Mouse (Mus musculus): ENCODE measurements around the gene Alox15.
"Not testable (repeated sequence)": the region's sequence is repeated elsewhere in the genome, so short reads cannot be mapped to it uniquely, and the experiment has no call there.

Alox15 gene

DNA sequence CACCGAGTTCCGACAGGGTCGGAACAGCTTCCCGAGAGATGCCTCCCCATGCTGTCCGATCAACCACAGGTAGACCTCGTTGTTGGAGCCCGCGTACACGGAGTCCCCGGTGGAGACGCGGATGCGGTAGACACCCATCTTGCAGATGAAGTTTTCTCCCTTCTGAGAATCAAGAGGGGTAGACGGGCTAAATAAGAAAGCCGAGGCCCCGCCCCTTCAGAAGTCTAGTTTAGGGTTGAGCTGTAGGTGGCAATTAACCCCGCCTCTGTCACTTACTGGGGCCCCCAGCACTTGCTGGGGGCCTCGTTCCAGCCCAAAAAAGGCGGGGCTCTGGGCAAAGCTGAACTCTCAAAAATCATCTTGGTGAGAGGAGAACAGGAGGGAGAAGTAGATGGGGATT lies at the start of gene Alox15:
Gene Alox15 (minus strand): TSS at position 164 of the 400 bp plus-strand sequence.
- DNase-seq (ENCODE audit: low read depth, low spot score), result peak; percentile 47

DNA sequence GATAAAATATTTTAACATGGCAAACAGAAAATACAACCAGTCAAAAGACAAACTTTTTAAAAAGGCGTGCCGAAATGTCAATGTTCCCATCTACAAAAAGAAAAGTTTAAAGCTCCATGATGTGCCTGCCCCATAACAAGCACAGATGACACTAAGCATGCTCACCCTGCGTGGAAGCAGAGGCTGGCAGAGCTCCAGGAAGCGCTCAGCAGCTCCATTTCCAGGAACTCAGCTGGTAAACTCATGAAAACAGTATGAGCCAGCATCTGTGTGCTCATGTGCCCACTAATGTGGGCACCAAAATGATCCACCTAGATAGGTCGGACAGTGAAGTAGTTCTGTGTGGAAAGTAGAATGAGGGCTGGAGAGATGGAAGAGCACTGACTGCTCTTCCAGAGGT lies 37.6 kb upstream of the Alox15 start:
- no peak for DNase-seq (ENCODE audit: low read depth, low spot score)

DNA sequence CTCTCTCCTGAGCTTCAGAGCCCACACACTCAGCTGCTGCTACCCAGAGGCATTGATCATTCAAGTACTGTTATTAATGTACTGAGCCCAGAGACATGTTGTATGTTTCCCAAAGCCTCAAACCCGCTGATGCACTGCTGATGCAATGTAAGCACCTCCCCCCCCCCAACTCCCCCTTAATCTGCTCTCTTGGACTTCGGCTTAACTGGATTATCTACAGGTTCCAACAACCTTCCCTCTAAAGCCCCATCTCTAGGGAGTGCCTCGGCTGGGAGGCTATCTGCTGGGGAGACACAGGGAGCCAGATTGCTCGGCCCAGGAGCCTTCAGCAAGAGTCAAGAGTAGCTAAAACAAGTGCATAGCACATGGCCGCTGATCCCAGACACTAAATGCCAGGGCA lies 35.6 kb upstream of the Alox15 start:
- no peak for DNase-seq (ENCODE audit: low read depth, low spot score)

DNA sequence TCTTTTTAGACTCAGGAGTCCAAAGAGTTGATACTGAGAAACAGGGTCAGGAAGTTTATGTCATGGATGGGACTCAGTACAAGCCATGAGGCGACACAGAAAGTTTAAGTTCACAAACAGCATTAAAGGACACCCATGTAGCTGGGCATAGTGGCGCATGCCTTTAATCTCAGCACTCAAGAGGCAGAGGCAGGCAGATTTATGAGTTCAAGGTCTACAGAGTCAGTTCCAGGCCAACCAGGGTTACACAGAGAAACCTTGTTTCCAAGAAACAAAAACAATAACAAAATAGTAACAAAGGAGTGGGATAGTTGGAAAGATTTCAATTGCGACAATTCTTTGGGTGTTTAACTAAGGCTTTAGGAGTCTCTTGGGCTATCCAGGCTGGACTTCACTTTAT lies 32.3 kb upstream of the Alox15 start:
- no peak for DNase-seq (ENCODE audit: low read depth, low spot score)

- no peak for DNase-seq (ENCODE audit: low read depth, low spot score)
These were observed 29.5 kb upstream of the Alox15 start for GRCm38 (mm10) chr11:70381330-70381729.

DNA sequence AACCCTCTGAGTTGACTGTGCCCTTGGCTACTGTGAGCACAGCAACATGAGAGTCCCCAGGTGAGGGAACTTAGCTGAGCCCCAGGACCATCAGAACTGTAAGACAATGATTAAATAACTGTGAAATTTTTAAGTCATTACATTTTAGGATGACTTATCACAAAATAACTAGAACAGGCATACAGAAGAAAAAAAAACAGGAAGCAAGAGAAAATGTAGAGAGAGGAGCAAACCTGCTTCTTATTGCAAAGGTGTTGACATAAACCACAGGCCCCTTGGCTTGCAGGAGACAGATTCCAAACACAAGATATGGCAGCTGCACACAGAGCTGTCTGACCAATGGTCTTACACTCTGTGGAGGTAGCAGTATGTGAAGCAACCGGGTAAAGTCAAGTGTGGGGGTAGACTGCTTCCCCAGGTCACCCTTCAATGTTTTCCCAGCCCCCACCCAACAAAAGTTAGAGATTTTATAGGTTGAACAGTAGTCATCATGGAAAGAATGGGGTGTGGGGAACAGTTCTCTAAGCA lies 28.7 kb upstream of the Alox15 start:
- no peak for DNase-seq (ENCODE audit: low read depth, low spot score)

- DNase-seq (ENCODE audit: low read depth, low spot score), result no peak
These were observed 24.2 kb upstream of the Alox15 start for GRCm38 (mm10) chr11:70376054-70376453.

GRCm38 (mm10) chr11:70374302-70374701 lies 22.5 kb upstream of the Alox15 start:
- DNase-seq (ENCODE audit: low read depth, low spot score), result no peak

DNA sequence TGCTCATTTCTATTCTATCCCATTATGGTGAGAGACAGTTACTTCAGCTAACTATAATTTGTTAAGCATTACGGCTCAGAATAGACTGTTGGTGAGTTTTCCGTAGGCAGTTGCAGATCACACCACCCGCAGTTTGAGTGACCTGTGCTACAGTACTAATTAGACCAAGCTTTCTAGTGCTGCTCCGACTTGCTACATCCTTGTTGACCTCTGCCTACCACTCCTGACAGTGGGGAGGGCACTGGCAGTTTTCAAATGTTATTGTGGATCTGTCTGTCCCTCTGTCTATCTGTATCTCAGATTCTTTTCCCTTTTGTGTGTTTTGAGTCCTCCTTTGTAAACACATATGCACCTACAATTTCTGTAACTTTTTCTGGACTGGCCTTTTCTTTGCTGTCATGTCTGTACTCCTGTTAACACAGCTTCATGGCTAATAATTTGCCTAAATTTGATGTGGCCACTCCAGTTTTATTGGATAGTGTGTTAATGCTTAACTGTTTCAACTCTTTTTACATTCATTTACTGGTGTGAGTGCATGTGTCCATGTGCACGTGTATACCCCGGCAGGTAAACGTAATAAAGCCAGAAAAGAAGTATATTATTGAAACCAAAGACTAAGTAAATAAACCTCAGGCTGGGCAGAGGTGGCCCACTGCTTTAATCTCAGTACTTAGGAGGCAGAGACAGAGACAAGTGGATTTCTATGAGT lies 21.2 kb upstream of the Alox15 start:
- no peak for DNase-seq (ENCODE audit: low read depth, low spot score)

- DNase-seq (ENCODE audit: low read depth, low spot score), result no peak
These were observed 20.6 kb upstream of the Alox15 start for GRCm38 (mm10) chr11:70372396-70372795.

GRCm38 (mm10) chr11:70368626-70369025 lies 16.8 kb upstream of the Alox15 start:
- not testable (repeated sequence) for DNase-seq (ENCODE audit: low read depth, low spot score)

DNA sequence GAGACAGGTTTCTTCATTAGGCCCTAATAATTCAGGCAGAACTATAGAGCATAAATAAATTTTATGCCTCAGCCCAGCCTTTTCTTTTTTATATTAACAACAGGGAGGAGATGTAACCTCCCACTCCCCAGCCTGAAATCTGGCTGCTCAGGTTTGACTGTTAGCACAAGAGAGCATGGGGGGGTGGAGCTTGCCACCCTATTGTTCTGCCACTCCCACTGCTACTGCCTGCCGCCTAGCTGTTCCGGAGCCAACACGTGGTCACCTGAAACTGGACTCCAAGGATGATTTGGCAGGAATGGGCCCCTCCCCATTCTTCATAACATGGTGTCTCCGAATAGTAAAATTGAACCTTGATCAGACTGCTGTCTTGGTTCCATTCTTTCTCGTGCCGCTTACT lies 15.9 kb upstream of the Alox15 start:
- DNase-seq (ENCODE audit: low read depth, low spot score), result peak; percentile 50

DNA sequence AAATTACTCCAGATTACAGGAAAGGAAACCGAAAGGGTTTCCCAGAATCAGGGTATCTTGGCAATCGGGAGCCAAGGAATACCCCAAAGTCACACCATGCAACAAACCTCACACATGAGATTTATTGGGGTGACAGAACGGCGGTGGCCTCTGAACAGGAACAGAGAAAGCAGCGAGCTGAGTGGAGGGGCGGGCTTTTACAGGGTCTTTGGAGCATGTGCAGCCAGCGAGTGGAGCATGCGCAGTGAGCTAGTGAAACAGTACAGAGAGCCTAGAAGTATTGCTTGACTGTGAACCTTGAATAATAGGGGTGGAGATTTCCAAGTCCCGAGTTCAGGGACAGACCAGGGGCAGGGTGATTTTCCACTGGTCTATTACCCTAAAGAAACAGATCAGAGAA lies 3.2 kb downstream of the Alox15 start:
- DNase-seq (ENCODE audit: low read depth, low spot score), result no peak

DNA sequence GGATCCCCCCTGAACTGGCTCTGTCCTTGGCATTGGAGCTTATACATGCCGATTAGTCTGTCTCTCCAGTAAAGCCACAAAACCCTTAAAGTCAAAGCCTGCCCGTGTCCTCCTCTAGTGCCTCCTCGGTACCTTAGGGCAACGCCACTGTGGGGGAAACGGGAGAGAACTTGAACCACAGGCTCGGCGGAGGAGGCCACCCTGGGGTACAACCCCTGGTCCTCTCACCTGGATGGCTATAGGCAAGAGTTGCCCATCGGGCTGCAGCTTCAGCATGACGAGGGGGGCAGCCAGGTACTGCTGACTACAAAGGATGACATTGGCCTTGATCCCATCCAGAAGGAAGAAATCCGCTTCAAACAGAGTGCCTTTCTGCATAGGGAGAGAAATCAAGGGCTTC lies 4.0 kb downstream of the Alox15 start:
- DNase-seq (ENCODE audit: low read depth, low spot score), result no peak

- DNase-seq (ENCODE audit: low read depth, low spot score), result no peak
These were observed 6.3 kb downstream of the Alox15 start for GRCm38 (mm10) chr11:70345546-70345945.

GRCm38 (mm10) chr11:70345061-70345460 lies 6.8 kb downstream of the Alox15 start:
- no peak for DNase-seq (ENCODE audit: low read depth, low spot score)

DNA sequence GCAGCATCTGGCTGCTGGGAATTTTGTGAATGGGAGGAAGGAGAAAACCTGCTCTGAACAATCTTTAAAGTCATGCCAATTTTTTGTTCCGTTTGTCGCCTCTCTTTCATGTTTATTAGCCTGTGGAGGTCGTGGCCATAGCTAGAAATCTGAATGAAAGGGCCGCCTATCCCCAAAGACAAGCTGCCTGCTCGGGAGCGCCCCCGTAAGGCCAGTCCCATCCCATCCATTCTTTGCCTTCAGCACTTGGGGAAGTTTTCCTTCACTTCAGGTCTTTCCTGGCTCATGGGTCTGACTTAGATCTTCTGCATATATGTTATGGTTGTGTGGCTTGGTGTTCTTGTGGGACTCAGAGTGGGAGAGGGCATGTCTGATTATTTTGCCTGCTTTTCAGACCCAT lies 12.3 kb downstream of the Alox15 start:
- DNase-seq (ENCODE audit: low read depth, low spot score), result peak; percentile 58

DNA sequence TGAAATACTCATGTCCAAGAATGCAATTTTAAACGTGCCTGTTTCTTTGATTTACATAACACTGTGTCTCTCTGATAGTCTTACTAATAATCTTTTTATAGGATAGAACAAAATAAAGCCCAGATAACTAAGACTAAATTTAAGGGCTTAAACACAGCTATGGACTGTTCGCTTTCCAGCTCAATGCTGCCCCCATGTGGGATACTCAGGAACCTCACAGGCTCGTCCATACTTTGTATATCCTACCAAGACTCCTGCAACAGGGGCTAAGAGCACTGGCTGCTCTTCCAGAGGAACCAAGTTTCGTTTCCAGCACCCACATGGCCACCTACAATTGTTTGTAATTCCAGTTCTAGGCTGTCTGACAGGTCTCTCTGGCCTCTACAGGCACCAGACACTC lies 17.4 kb downstream of the Alox15 start:
- DNase-seq (ENCODE audit: low read depth, low spot score), result peak; percentile 66

DNA sequence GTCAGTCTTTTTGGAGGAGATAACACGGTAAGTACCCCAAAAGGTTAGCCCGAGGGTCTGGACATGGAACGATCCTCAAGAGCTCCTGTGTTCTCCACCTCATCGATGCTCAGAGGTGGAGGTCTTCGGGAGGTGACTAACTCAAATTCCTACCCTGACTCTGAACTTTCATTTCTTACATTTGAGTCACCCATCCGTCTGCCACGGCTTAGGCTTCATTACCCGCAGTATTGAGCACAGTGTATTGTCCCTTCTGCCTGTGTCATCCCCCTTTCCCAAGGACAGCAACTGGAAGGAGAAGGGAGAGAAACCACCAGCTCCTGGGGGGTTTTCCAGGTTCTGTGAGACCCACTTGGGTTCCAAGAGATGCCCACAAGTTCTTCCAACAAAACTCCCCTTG lies 27.1 kb downstream of the Alox15 start:
- DNase-seq (ENCODE audit: low read depth, low spot score), result no peak

DNA sequence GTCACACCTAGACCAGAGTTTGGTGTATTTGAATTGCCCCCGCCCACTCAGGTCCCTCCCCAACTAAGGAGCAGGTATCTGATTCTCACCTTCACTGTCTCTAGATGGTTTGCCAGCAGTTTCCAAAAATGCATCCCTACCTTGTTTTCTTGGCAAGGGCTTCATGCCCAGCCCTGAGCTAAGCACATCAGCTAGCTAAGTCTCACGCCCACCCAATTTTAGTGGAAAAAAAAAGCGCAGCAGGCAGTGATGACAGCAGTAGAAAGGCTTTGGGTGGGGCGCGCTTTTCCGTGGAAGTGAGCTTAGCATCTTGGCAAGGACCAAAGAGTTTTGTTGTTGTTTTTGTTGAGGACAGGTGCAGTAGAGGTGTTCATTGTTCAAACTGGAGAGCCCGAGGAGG lies 29.3 kb downstream of the Alox15 start, which contains the start of gene Alox12e:
Gene Alox12e (minus strand): TSS at position 101 of the 400 bp plus-strand sequence.
- DNase-seq (ENCODE audit: low read depth, low spot score), result peak; percentile 34

- peak; percentile 81 for DNase-seq (ENCODE audit: low read depth, low spot score)
These were observed 30.2 kb downstream of the Alox15 start for GRCm38 (mm10) chr11:70321664-70322063.

DNA sequence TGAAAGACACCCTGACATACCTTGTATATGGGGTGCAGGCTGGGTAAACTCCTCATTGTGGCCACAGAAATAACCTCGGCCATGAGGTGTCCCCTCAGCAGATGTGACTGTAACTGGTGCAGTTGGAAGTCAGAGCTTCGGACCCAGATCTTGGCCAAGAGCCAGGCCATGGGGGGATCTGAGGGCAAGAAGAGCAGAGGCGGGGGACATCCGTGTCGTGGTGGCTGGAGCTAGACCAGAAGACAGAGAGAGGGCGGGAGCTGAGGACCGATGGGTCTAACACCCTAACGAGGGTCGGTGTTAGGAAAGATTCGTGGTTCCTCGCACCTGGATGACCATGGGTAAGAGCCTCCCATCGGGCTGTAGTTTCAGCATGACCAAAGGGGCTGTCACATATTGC lies 32.2 kb downstream of the Alox15 start:
- no peak for DNase-seq (ENCODE audit: low read depth, low spot score)

DNA sequence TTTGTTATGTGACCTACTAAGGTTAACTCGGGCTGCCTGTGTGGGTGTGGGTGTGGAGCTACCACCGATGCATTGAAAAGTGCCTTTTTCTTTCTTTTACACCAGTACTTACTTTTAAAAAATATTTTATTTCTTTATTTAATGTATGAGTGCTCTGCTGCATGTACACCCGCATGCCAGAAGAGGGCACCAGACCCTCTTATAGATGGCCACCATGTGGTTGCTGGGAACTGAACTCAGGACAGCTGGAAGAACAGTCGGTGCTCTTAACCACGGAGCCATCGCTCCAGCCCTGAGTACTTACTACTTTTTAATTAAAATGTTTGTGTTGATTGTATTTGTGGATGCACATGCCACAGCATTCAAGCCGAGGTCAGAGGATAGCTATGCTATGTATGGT lies 38.0 kb downstream of the Alox15 start:
- DNase-seq (ENCODE audit: low read depth, low spot score), result peak; percentile 60

GRCm38 (mm10) chr11:70309341-70309740 lies 42.5 kb downstream of the Alox15 start:
- peak; percentile 75 for DNase-seq (ENCODE audit: low read depth, low spot score)
